Mouse (Mus musculus) gastrocnemius, postnatal 36 days (tissue): ENCODE results near the gene Rab6a. TPM values are rescaled to one million over a fixed set of nuclear protein-coding genes. Genes with fewer than 3 reads are reported as not detected.
"Not testable (repeated sequence)": the region's sequence is repeated elsewhere in the genome, so short reads cannot be mapped to it uniquely, and the experiment has no call there.

ENCODE experiments used
- DNase-seq, 2 experiments: peaks; one replicate each; pipeline ENCODE4 v3.0.0; 2022
- intact Hi-C: fragments of 180-260 bp; cut with DNase I; formaldehyde crosslinking; loops from one replicate; pipeline ENCODE4 v1.15.1; 2025
- long read RNA-seq, 2 experiments: library from polyadenylated mRNA; stranded (forward); transcript quantifications; one replicate each; pipeline ENCODE4 v2.0.0; 2021
- total RNA-seq, 2 experiments: library from RNA; stranded (reverse); gene quantifications; 2 replicates each; pipeline ENCODE4 v1.2.3; 2021

Gene Rab6a
- total RNA-seq = 10 to 100 TPM; 53.8 to 59.7 TPM
- long read RNA-seq, experiment 1, transcript Rab6a-201 (8 exons, 3,214 nt) = major isoform, 31 of 94 reads
- long read RNA-seq, experiment 1, partial matches to known transcripts = 0 of 94 reads
- long read RNA-seq, experiment 1, other reads (novel, unspliced or antisense) = 59 of 94 reads
- long read RNA-seq, experiment 2, transcript Rab6a-201 (8 exons, 3,214 nt) = major isoform, 21 of 86 reads
- long read RNA-seq, experiment 2, partial matches to known transcripts = 1 of 86 reads
- long read RNA-seq, experiment 2, other reads (novel, unspliced or antisense) = 61 of 86 reads

DNA sequence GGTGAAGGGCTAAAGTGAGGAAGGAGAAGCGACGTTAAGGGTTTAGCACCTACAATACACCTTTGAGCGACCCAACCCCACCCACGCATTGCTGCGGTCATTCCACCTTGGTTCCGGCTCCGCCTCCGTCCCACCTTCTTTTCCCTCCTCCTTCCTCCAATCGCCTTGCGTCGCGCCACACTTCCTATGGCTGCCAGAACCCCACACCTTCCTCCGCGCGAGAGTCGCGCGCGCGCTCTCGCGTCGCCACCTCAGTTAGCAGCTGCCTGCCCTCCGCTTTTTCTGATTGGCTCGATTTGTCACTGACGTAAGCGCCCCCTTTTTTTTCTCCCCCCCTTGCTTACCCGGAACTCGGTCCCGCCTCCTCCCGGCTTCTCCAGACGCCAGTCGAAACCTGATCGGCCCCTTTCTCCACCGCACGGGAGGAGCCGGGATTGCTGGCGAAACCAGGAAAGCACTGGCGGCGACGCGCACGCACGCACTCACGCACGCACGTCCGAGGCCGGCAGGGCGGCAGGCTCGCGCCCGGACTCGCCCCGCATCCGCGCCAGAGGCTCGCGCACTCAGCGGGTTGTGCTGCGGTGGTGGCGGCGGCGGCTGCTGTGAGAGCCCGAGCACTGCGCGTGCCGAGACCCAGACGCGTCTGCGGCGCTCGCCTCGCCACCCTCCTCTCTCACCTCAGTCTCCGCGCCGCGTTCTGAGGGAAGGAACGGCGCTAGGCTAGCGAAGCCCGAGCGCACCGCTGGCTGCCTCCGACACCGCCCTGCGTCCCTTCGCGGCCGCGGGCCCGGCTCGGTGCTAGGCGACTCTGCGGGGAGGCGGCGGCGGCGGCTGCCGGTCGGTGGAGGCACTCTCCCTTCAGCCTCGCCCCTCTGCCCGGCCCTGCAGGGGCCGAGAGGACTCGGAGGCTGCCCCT lies at the start of gene Rab6a:
Gene Rab6a, plus strand, starts transcription at position 197 of the 916 bp plus-strand sequence.
- DNase-seq = peak; percentile 94 to 97
- intact Hi-C loops = loop anchor here (2.0 kb wide), 1 partner anchor 17 kb away; no protein-coding TSS in a partner anchor

DNA sequence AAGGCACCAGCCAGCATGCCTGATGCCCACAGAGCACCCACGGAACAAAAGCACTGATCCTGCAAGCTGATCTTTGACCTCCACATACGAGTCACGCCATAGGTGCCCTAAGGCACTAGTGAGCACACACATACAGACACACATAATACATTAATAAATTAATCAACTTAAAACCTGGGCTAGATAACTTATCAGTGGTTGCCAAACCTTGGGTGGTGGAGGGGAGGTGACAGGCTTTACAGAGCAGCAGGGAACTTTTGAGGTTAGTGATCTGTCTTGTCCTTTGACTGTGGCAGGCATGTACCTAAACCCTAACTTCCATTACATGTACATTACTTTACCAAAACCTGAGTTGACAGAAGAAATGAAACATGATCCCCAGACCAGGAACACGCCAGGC lies 47.9 kb upstream of the Rab6a start:
- intact Hi-C loops = no loop called here
- DNase-seq = no peak

DNA sequence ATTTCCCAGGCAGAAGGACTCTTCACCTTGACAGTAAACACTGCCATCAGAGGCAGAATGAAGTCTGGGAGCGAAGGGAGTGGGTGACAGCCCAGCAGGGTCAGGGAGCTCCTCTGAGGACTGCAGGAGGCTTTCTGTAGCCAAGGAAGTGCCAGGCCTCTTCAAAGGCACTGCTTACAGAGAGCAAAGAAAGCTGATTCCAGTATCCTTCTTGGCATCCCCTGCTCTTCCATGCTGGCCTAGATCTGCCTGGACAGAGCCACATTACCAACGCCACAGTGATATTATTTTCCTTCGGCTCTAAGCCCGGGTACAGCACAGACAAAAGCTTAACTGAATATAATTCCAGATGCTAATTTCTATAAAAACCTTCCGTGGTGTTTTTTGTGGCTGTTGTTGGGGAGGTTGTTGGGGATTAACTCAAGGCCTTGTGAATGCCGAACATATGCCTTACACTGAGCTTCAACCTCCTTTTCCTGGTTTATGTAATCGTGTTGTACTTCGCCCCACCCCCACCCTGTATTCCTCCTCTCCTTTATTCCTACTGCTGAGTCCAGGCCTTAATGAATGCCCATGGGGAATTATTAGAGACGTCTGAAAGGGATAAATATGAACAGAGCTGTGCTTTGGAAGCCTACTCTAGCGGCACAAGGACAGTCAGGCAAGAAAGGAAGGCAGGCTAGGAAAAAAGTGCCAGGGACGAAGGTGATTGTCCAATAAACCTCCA lies 45.2 kb upstream of the Rab6a start:
- peak in 1 of 2 experiments; percentile 26 for DNase-seq
- intact Hi-C loops = no loop called here

DNA sequence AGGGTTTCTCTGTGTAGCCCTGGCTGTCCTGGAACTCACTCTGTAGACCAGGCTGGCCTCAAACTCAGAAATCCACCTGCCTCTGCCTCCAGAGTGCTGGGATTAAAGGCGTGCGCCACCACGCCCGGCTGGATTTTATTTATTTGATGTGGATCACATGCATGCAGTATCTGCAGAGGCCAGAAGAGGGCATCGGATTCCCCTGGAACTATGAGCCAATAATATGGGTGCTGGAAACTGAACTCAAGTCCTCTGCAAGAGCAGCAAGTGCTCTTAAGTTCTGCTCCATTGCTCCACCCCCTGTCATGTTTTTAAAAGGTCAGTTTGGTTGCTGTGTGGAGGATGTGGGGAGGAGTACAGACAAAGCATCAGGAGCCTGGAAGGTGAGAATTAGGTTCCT lies 40.0 kb upstream of the Rab6a start:
- DNase-seq, intact Hi-C loops: not testable (repeated sequence)

DNA sequence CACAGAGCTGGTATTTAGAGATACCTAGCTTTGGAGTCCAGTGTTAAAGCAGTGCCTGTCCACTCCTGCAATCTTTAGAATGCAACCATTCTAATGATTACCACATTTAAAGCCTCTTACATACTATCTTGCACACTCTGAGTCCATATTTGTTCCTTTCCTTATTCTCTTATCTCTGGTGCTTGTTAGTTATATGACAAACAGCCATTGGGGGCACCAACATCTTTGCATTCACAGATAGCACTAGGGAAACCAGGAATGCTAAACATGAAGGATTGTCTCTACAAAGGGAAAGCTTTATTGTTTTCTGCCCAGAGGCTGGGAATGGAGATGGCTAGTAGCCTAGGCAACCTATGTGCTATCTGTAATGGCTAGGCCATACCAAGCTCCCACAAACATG lies 37.3 kb upstream of the Rab6a start:
- no peak for DNase-seq
- intact Hi-C loops = no loop called here

DNA sequence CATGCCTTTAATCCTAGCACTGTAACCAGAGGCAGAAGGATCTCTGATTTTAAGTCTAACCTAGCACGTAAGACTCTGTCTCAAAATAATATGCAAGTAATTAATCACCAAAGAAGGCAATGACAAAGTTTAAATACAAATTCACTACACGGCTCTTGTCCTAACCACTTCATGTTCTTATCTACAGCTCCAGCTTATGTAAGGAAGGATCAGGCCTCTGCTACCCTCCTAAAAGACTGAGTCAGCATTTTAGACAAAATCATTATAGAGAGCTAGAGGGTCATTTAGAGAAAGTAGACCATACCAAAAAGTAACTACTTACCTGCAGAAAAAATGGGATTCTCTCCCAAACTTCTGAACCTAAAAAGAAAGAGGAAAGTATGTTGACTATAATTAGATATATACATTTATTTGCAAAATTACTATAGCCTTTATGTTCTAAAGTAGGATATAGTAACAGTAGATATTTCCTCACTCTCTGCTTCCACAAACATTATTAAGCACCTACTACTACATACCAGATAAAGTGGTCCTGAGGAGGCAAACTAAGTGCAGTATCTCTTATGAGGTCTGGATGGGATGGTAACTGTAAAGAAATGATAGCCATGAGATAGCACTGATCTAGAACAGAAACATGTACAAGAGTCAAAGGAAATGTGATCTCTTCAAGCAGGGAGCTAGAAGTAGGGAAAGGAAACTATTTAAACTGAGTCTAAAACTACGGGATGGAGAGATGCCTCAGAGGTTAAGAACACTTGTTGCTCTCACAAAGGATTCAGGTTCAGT lies 36.1 kb upstream of the Rab6a start:
- intact Hi-C loops = no loop called here
- no peak for DNase-seq

DNA sequence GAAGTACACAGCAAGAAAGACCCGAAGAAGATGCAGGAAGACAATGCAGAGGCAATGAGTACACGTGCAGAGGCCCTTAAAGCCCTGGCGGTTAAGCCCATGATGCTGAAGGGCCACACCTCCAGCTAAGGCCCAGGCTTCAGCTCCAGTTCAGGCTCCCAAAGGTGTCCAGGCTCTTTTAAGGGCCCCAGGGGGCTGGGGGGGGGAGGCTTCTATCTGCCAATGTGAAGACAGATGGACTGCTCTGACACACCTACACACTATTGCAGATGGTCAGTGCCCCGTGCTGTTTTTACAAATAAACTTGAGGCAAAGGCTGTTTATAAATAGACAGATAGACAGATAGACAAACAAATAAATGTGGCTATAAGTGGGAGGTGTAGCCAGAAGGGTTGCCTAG lies 35.1 kb upstream of the Rab6a start:
- intact Hi-C loops = no loop called here
- no peak for DNase-seq

DNA sequence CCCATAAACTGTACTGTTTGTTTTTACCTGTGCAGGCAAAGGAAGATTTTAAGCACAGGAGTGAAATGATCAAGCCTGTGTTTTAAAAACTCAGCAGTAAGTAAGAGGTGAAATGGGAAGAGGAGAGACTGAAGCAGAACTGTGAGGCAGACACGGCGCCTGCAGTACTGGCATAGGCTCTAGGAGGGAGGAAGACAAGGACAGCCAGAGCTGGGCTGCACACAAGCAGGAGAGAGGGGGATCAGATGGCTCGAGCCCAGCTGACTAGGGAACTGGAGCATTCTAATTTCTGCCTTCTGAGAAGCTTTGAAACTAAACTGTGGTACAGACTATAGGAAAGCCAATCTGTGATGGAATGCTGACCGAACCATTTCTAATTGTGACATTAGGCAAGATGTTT lies 34.5 kb upstream of the Rab6a start:
- DNase-seq = no peak
- intact Hi-C loops = no loop called here

DNA sequence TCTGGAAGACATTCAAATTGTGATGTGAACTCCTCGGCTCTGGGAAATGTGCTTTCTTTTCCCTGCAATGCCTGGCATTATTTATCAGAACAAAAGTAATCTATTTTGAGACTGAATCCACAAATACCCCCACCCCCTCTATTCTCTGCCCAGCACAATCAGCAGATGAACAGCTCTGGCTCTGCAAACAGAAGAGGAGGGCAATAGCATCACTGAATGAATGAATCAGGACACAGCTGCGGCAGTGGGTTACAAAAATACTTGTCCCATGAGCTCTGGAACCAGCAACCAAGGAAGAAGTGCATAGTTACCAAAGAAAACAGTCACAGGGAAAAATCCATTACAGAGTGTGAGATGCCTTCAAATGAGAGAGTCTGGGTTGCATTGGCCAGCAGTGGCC lies 28.4 kb upstream of the Rab6a start:
- intact Hi-C loops = no loop called here
- DNase-seq = no peak

DNA sequence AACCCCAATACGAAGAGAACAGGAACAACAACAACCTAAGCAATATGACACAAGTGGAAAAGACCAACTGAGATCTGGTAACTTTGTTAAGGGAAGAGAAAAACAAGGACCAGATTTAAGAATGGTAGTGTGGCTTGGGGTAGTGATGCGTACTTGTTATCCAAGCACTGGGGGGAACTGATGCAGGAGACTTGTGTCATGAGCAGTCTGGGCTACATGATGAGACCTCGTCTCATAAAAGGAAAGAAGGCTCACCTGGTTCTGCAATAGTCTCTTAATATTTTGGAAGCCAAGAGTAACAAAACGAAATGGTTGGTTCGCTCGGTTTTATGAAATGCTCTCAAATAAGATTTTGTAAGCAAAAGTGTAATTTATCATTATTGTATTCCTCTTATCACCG lies 25.0 kb upstream of the Rab6a start:
- DNase-seq = no peak
- intact Hi-C loops = loop anchor here (5.0 kb wide), 1 partner anchor 45 kb away; the partner anchor contains the start of gene Coa4

DNA sequence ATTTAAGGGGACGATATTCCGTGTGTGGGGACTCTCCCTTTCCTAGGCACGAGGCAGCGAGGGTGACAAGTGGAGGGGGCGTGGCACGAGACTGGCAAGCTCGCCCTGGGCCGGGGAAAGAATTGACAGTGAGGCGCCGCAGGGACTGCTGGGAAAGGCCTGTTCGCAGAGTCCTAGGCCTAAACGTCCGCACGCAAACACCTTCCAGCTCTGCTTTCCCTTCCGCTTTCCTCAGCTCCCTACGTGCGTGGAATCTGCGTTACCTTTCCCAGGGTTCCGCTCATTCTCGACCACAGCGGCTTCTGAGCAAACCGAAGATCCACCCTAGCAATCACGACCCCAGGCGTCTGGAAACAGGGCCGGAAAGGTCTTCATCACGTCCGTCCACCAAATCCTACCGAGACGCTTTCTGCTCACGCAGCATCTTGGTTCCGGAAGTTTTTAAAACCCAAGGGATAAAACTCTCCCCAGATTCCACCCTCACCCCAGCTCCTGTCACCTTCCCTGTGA lies 24.4 kb upstream of the Rab6a start:
- intact Hi-C loops = loop anchor here (5.0 kb wide), 1 partner anchor 45 kb away; the partner anchor contains the start of gene Coa4
- DNase-seq = peak; percentile 84 to 92

DNA sequence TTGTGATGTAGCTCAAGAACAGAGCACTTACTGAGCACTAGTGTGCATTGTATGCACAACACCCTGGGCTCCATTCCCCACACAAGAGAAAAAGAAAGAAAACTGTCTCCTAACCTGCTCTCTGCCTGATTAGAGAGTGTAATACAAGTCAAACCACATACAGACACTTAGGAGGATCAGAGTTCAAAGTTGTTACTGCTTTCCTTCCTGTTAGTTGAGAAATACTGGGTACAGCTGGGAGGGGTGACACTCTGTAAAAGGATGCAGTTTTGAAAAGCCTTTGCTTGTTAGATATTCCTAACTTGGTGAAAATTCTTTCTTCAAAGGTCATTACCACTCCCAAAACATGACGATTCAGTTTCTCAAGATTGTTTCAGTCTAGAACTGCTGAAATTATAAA lies 17.4 kb upstream of the Rab6a start:
- intact Hi-C loops = loop anchor here (2.0 kb wide), 1 partner anchor 17 kb away; the partner anchor contains the start of gene Rab6a
- no peak for DNase-seq

DNA sequence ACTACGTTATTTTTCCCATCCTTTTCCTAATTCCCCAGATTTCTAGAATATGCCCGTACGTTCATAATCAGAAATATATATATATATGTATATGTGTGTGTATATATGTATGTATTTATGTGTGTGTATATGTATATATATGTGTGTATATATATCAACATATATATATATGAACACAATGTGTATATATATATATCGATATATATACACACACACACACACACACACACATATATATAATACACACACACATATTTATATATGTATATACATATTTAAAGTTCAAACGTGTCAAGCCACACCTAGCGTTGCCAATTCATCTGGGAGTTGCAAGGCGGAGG lies 16.7 kb upstream of the Rab6a start:
- intact Hi-C loops = loop anchor here (2.0 kb wide), 1 partner anchor 16 kb away; the partner anchor contains the start of gene Rab6a
- no peak for DNase-seq

DNA sequence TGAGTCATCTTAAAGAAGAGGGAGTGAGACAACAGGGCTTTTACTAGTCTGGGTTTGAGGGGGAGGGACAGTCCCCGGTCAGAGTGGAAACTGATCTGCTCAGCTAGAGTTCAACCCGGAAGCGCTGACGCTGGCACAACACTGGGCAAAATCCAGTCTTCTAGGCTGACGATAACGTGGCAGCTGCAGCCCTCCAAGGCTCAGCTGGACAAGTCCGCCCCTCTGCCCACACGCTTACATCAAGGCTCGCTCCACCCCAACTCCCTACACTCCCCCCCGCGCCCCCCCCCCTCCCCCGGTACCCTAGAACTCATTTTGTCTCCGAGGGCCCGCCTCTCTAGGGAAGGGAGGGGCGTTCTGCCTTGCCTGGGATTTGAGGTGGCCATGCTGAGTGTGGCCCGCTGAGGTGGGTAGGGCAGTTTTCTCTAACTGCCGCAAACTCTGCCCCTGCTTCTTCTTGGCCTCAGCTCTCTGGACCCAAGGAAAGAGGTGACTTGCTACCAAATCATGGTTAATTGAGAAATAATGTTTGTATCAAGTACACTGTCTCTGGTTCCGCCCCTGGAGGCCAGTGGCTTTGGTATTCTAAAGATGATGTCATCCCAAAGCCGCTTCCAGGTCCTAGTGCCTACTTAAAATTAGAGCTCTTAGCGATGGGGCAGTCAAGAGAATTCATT lies 16.2 kb upstream of the Rab6a start:
- intact Hi-C loops = loop anchor here (2.0 kb wide), 1 partner anchor 16 kb away; the partner anchor contains the start of gene Rab6a

DNA sequence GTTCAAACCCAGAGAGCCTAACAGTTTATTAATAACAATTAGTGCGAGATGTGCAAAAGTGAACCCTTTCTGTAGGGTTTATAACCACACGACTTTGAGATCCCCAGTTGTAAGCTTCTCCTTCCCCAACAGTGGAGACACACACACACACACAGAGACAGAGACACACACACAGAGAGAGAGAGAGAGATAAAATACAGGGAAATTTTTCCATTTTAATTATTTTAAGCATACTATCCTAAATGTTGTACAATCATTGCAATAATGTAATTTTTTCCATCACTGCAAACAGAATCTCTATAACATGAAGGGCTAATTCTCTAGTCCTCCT lies 15.7 kb upstream of the Rab6a start:
- intact Hi-C loops = loop anchor here (2.0 kb wide), 1 partner anchor 15 kb away; the partner anchor contains the start of gene Rab6a
- DNase-seq = no peak

More for the DNA sequence above, 16.2 kb upstream of the Rab6a start:
- peak; percentile 76 to 78 for DNase-seq

DNA sequence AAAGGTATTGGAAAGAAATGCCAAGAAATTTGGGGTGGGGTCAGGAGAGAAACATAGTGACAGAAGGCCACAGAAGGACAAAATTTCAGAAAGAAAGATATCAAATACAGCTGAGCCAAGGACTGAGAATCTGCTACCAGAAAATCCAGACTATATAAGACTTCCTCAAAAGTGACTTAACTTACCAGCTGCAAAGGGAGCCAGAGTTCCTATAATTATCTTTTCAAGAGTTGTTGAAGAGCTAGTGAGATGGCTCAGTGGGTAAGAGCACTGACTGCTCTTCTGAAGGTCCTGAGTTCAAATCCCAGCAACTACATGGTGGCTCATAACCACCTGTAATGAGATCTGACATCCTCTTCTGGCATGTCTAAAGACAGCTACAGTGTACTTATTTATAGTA lies 13.9 kb upstream of the Rab6a start:
- no peak for DNase-seq
- intact Hi-C loops = no loop called here

DNA sequence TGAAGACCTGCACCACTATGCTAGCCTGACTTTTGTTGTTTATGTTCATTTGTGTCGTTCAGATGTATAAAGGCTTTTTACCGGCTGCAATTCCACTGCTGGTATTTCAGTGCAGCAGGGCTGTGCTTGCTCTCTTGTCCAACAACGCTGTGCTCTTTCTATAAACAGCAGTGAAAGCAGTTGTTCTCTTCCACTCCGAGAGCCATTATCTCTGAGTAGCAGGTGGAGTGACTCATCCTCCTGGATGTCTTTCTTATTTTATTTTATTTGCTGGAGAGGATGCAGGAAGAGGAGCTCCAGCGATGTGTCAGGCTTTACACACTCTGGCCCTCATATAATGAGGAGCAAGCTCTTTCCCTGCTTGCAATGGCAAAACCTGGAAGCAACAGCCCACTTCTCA lies 7.0 kb upstream of the Rab6a start:
- DNase-seq = no peak
- intact Hi-C loops = no loop called here

DNA sequence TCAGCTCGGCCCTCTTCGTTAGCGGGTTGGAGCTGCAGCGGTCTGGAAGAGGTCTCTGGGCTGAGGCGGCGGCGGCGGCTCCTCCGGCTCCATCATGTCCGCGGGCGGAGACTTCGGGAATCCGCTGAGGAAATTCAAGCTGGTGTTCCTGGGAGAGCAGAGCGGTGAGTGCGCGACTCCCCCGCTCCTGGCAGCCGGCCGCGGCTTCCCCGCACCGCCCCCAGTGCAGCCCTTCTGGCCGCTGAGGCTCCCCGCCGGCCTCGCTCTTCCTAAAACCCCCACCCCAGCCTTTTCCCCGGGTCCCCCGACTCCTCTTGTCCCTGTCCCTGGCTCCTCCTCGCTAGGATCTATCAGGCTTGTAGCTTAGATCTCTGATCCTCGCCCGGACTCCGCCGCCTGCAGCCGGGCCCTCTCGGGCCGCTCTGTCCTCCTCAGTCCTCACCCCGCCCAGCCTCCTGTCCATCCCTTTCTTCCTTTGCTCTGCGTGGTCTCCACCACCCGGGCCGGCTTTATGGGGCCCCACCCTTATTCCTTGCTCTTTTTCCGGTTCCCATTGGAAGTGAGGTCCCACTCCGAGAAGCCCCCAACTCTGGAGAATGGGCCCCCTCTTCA lies 1.0 kb downstream of the Rab6a start, which contains the start of gene Mrpl48:
Gene Mrpl48, minus strand, starts transcription at position 172 of the 612 bp plus-strand sequence.
- intact Hi-C loops = no loop called here
- DNase-seq = peak in 1 of 2 experiments; percentile 58

DNA sequence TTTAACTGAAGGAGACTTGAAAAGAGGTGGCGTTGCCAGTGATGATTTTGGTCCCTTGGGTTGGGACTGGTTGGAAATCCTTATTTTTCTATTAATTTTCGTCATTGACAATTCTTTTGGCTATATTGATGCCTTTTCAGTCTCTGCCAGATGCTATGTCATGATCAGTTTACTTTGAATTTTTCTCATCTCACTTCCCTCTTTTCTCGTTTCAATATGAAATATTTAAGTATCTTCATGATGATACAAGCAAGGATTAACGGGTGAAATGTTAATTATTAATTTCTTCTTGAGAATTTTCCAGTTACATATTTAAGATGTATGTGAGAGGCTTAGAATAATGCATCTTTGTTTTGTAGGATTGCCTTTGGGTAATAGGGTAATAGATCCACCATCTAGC lies 1.7 kb downstream of the Rab6a start:
- intact Hi-C loops = no loop called here
- DNase-seq = no peak
